Mouse (Mus musculus): ENCODE measurements around the gene Arhgap21.

DNA sequence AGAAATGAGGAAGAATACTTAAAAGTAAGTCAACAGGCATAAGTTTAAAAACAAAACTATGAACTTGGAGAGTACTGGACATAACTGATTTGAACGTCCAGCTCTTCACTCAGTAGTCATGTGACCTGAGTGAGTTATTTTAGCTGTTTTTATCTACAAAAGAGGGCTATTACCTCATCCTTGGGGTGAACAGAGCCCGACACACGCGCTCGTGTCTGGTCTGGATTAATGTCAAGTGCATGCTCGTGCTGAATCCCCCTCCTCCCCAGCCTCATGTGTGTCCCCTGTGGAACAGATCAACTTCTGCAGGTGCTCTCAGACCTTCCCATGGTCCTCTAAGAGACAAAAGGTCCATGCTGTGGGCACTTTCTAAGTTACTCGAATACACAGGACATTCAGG is 59.3 kb downstream of the Arhgap21 start:
- no peak for TF ChIP-seq GATA1 (IDR thresholded peaks at IDR 0.05; ENCODE audit: borderline replicate concordance, low read length)
- no peak for TF ChIP-seq CTCF (IDR thresholded peaks at IDR 0.05; ENCODE audit: low read depth, low read length)

All from G1E (cell line).